Mouse (Mus musculus) cerebellum, adult 11 months (tissue): ENCODE results near the gene Utp14b.
A peak's percentile ranks its signal among the peaks of the same experiment; 100 is the strongest.

Experiments
- DNase-seq: peaks from one replicate; pipeline ENCODE4 v3.0.0; 2022

The Utp14b gene

GRCm38 (mm10) chr1:78657671-78658440 is at the start of gene Utp14b, which contains the start of gene Acsl3:
Gene Utp14b, plus strand, starts transcription at chr1:78658038.
Gene Acsl3, plus strand, starts transcription at chr1:78657825.
- peak; percentile 95 for DNase-seq

GRCm38 (mm10) chr1:78609134-78609907 is 48.5 kb upstream of the Utp14b start:
- no peak for DNase-seq

- no peak for DNase-seq
Observed at GRCm38 (mm10) chr1:78611039-78611438, 46.8 kb upstream of the Utp14b start.

- no peak for DNase-seq
Observed at GRCm38 (mm10) chr1:78612959-78613358, 44.9 kb upstream of the Utp14b start.

- no peak for DNase-seq
Observed at GRCm38 (mm10) chr1:78624352-78624751, 33.5 kb upstream of the Utp14b start.

- DNase-seq, result no peak
Observed at GRCm38 (mm10) chr1:78634486-78634885, 23.4 kb upstream of the Utp14b start.

GRCm38 (mm10) chr1:78640871-78641270 is 17.0 kb upstream of the Utp14b start:
- DNase-seq, result no peak

- DNase-seq, result no peak
Observed at GRCm38 (mm10) chr1:78641791-78642190, 16.0 kb upstream of the Utp14b start.

GRCm38 (mm10) chr1:78642197-78642596 is 15.6 kb upstream of the Utp14b start:
- no peak for DNase-seq

GRCm38 (mm10) chr1:78647317-78647885 is 10.4 kb upstream of the Utp14b start:
- no peak for DNase-seq

- no peak for DNase-seq
Observed at GRCm38 (mm10) chr1:78649269-78650061, 8.4 kb upstream of the Utp14b start.

- no peak for DNase-seq
Observed at GRCm38 (mm10) chr1:78656472-78656871, 1.4 kb upstream of the Utp14b start.

- no peak for DNase-seq
Observed at GRCm38 (mm10) chr1:78657021-78657629, 713 bp upstream of the Utp14b start.

- no peak for DNase-seq
Observed at GRCm38 (mm10) chr1:78658441-78659269, 817 bp downstream of the Utp14b start.

GRCm38 (mm10) chr1:78659270-78659823 is 1.5 kb downstream of the Utp14b start:
- DNase-seq, result no peak

- no peak for DNase-seq
Observed at GRCm38 (mm10) chr1:78664326-78664725, 6.5 kb downstream of the Utp14b start.

GRCm38 (mm10) chr1:78665954-78666499 is 8.2 kb downstream of the Utp14b start:
- no peak for DNase-seq

- DNase-seq, result no peak
Observed at GRCm38 (mm10) chr1:78666585-78666984, 8.7 kb downstream of the Utp14b start.

- DNase-seq, result no peak
Observed at GRCm38 (mm10) chr1:78682291-78682690, 24.5 kb downstream of the Utp14b start.

- DNase-seq, result no peak
Observed at GRCm38 (mm10) chr1:78684128-78684527, 26.3 kb downstream of the Utp14b start.

- no peak for DNase-seq
Observed at GRCm38 (mm10) chr1:78686872-78687271, 29.0 kb downstream of the Utp14b start.
